Mouse (Mus musculus): ENCODE measurements around the gene Tomm40l. TPM values are rescaled to one million over a fixed set of nuclear protein-coding genes. Genes with fewer than 3 reads are reported as not detected.
A peak's percentile ranks its signal among the peaks of the same experiment; 100 is the strongest.

Tomm40l gene
- total and polyA plus RNA-seq, 3 experiments = 9.7 to 31.9 (median 26.4) TPM

GRCm38 (mm10) chr1:171250680-171251593 lies 28.6 kb upstream of the Tomm40l start, which contains the start of gene Ndufs2:
Gene Ndufs2, minus strand, starts transcription at chr1:171251388.
- ATAC-seq (ENCODE audit: extremely low read depth, insufficient number of reproducible peaks, low FRiP score, poor library complexity, severe bottlenecking) (no peak), DNase-seq (ENCODE audit: low spot score) (no peak)
- H3K9me3 ChIP-seq (replicated peaks) = no peaks in the 10 kb centered on the region
- TF ChIP-seq TAL1 (conservative IDR thresholded peaks at IDR 0.05; ENCODE audit: low read depth, low read length) = no peak
- no peak for TF ChIP-seq POLR2AphosphoS5 (IDR thresholded peaks at IDR 0.05; ENCODE audit: insufficient replicate concordance, low read depth, low read length)
- no peak for TF ChIP-seq CTCF (IDR thresholded peaks at IDR 0.05; ENCODE audit: low read depth, low read length)
- TF ChIP-seq GATA1 (IDR thresholded peaks at IDR 0.05; ENCODE audit: borderline replicate concordance, low read length) = no peak
- TF ChIP-seq GATA2 (IDR thresholded peaks at IDR 0.05; ENCODE audit: borderline replicate concordance, low read depth, low read length) = no peak
- peaks cover 52% of the 10 kb centered on the region for H3K4me1 ChIP-seq (ENCODE audit: insufficient read depth, low read depth, low read length)
- peaks cover 43% of the 10 kb centered on the region for H3K27me3 ChIP-seq (ENCODE audit: insufficient read depth, low read length)
- no peaks in the 10 kb centered on the region for H3K36me3 ChIP-seq (replicated peaks)
- H3K4me3 ChIP-seq (ENCODE audit: low read depth, low read length) = peak within 1 kb of the TSS; percentile 9

- Histone ChIP-seq H3K9me3 (replicated peaks) (no peaks in the 10 kb centered on the region), H3K4me1 (ENCODE audit: insufficient read depth, low read depth, low read length) (peaks cover 59% of the 10 kb centered on the region), H3K4me3 (ENCODE audit: low read depth, low read length) (peak within 1 kb of the TSS; percentile 9; the same call in 1 of the 2 replicates), H3K36me3 (replicated peaks) (peaks cover 7% of the 10 kb centered on the region), H3K27me3 (ENCODE audit: insufficient read depth, low read length) (peaks cover 43% of the 10 kb centered on the region)
- TF ChIP-seq GATA2 (IDR thresholded peaks at IDR 0.05; ENCODE audit: borderline replicate concordance, low read depth, low read length) (no peak), CTCF (IDR thresholded peaks at IDR 0.05; ENCODE audit: low read depth, low read length) (no peak), GATA1 (IDR thresholded peaks at IDR 0.05; ENCODE audit: borderline replicate concordance, low read length) (no peak), TAL1 (conservative IDR thresholded peaks at IDR 0.05; ENCODE audit: low read depth, low read length) (no peak), POLR2AphosphoS5 (IDR thresholded peaks at IDR 0.05; ENCODE audit: insufficient replicate concordance, low read depth, low read length) (no peak)
- DNase-seq (ENCODE audit: low spot score) = no peak
- ATAC-seq (ENCODE audit: extremely low read depth, insufficient number of reproducible peaks, low FRiP score, poor library complexity, severe bottlenecking) = no peak
Measured at GRCm38 (mm10) chr1:171249913-171250600, 27.7 kb upstream of the Tomm40l start, which contains the start of gene Adamts4. Gene Adamts4, plus strand, starts transcription at chr1:171250421.

GRCm38 (mm10) chr1:171248386-171249226 lies 26.3 kb upstream of the Tomm40l start:
- no peak for TF ChIP-seq TAL1 (conservative IDR thresholded peaks at IDR 0.05; ENCODE audit: low read depth, low read length)
- no peak for TF ChIP-seq GATA2 (IDR thresholded peaks at IDR 0.05; ENCODE audit: borderline replicate concordance, low read depth, low read length)
- no peak for TF ChIP-seq CTCF (IDR thresholded peaks at IDR 0.05; ENCODE audit: low read depth, low read length)
- TF ChIP-seq GATA1 (IDR thresholded peaks at IDR 0.05; ENCODE audit: borderline replicate concordance, low read length) = no peak
- no peak for TF ChIP-seq POLR2AphosphoS5 (IDR thresholded peaks at IDR 0.05; ENCODE audit: insufficient replicate concordance, low read depth, low read length)
- Histone ChIP-seq H3K9me3 (replicated peaks) (no peaks in the 10 kb centered on the region), H3K4me1 (ENCODE audit: insufficient read depth, low read depth, low read length) (peaks cover 64% of the 10 kb centered on the region), H3K4me3 (ENCODE audit: low read depth, low read length) (no peak overlapping the region), H3K27me3 (ENCODE audit: insufficient read depth, low read length) (peaks cover 35% of the 10 kb centered on the region), H3K36me3 (replicated peaks) (peaks cover 18% of the 10 kb centered on the region)
- no peak for DNase-seq (ENCODE audit: low spot score)
- no peak for ATAC-seq (ENCODE audit: extremely low read depth, insufficient number of reproducible peaks, low FRiP score, poor library complexity, severe bottlenecking)

GRCm38 (mm10) chr1:171247916-171248315 lies 25.6 kb upstream of the Tomm40l start:
- peaks cover 32% of the 10 kb centered on the region for H3K27me3 ChIP-seq (ENCODE audit: insufficient read depth, low read length)
- no peaks in the 10 kb centered on the region for H3K9me3 ChIP-seq (replicated peaks)
- no peak for ATAC-seq (ENCODE audit: extremely low read depth, insufficient number of reproducible peaks, low FRiP score, poor library complexity, severe bottlenecking)
- TF ChIP-seq GATA1 (IDR thresholded peaks at IDR 0.05; ENCODE audit: borderline replicate concordance, low read length) (no peak), CTCF (IDR thresholded peaks at IDR 0.05; ENCODE audit: low read depth, low read length) (no peak), TAL1 (conservative IDR thresholded peaks at IDR 0.05; ENCODE audit: low read depth, low read length) (no peak), GATA2 (IDR thresholded peaks at IDR 0.05; ENCODE audit: borderline replicate concordance, low read depth, low read length) (no peak), POLR2AphosphoS5 (IDR thresholded peaks at IDR 0.05; ENCODE audit: insufficient replicate concordance, low read depth, low read length) (no peak)
- peak overlapping the region; percentile 83; the same call in 1 of the 2 replicates for H3K4me3 ChIP-seq (ENCODE audit: low read depth, low read length)
- peaks cover 24% of the 10 kb centered on the region for H3K36me3 ChIP-seq (replicated peaks)
- H3K4me1 ChIP-seq (ENCODE audit: insufficient read depth, low read depth, low read length) = peaks cover 67% of the 10 kb centered on the region
- DNase-seq (ENCODE audit: low spot score) = no peak

- Histone ChIP-seq H3K36me3 (replicated peaks) (peaks cover 29% of the 10 kb centered on the region), H3K27me3 (ENCODE audit: insufficient read depth, low read length) (peaks cover 27% of the 10 kb centered on the region), H3K4me3 (ENCODE audit: low read depth, low read length) (peak overlapping the region; percentile 83), H3K9me3 (replicated peaks) (no peaks in the 10 kb centered on the region), H3K4me1 (ENCODE audit: insufficient read depth, low read depth, low read length) (peaks cover 67% of the 10 kb centered on the region)
- DNase-seq (ENCODE audit: low spot score) (peak; percentile 54), ATAC-seq (ENCODE audit: extremely low read depth, insufficient number of reproducible peaks, low FRiP score, poor library complexity, severe bottlenecking) (peak; percentile 19; the same call in 1 of the 2 replicates)
- TF ChIP-seq GATA1 (IDR thresholded peaks at IDR 0.05; ENCODE audit: borderline replicate concordance, low read length) (no peak), TAL1 (conservative IDR thresholded peaks at IDR 0.05; ENCODE audit: low read depth, low read length) (no peak), GATA2 (IDR thresholded peaks at IDR 0.05; ENCODE audit: borderline replicate concordance, low read depth, low read length) (no peak), CTCF (IDR thresholded peaks at IDR 0.05; ENCODE audit: low read depth, low read length) (no peak), POLR2AphosphoS5 (IDR thresholded peaks at IDR 0.05; ENCODE audit: insufficient replicate concordance, low read depth, low read length) (no peak)
Measured at GRCm38 (mm10) chr1:171247453-171247841, 25.1 kb upstream of the Tomm40l start.
